ENCODE assay signal across 16 mouse cellular contexts in the genomic region with DNA sequence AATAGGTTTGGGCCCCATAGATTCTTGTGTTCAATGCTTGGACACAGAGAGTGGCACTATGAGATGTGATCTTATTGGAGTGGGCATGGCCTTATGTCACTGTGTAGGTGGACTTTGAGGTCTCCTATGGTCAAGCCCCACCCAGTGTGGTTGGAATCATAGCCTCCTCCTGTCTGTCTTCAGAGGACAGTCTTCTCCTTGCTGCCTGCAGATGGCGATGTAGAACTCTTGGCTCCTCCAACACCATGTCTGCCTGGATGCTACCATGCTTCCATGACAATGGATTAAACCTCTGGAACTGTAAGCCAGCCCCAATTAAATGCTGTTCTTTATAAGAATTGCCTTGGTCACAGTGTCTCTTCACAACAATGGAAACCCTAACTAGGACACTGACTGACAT. TPM values are rescaled to one million over a fixed set of nuclear protein-coding genes. Genes with fewer than 3 reads are reported as not detected.
DNase-seq lines count a peak whose midpoint lies in the region; TF ChIP-seq lines count a peak whose summit lies in the region.
"Had no signal": no experiment of that assay in that cellular context is flagged by ENCODE, and none has a peak within 500 bp of the region (broad histone marks: within the 10 kb centered on the region; RNA-seq: fewer than 3 reads in every experiment).

No protein-coding gene starts in this region.

- no peaks in the 10 kb centered on the region for H3K27me3 ChIP-seq in kidney, adult 2 months (replicated peaks; ENCODE audit: control insufficient read depth, insufficient read depth, low read length)

- TF ChIP-seq CTCF in kidney, adult 2 months (conservative IDR thresholded peaks at IDR 0.05; ENCODE audit: insufficient read depth, insufficient read length, low read depth, low read length): peak; percentile 38

- no peak for TF ChIP-seq POLR2A in kidney, adult 2 months (IDR thresholded peaks at IDR 0.05; ENCODE audit: low read depth, low read length)

- peak; percentile 4 for DNase-seq in kidney, adult 2 months
- DNase-seq in kidney, adult 8-10 months: no peak
- peak; percentile 9 for DNase-seq in thymus, postnatal 14 days
- no peak for DNase-seq in thymus, postnatal 25 days
- peak; percentile 12 for DNase-seq in embryo, embryonic 10.5 days (ENCODE audit: low spot score)
- DNase-seq in adrenal gland, adult 2 months: no peak
- no peak for DNase-seq in left cerebral cortex, adult 11 months (ENCODE audit: low spot score)
- no peak for DNase-seq in B cell, adult 2 months
- DNase-seq: cerebellum, postnatal 36 days; heart, adult 18-20 months; heart, postnatal 14 days; lung, postnatal 14 days had no signal

- H3K4me3 ChIP-seq in kidney, adult 2 months (ENCODE audit: insufficient read depth, low read depth, low read length): no peak overlapping the region
- H3K4me3 ChIP-seq: erythroblast, embryonic 14.5 days had no signal

- H3K36me3 ChIP-seq in kidney, adult 2 months (ENCODE audit: control insufficient read depth, insufficient read depth, low read length): no peaks in the 10 kb centered on the region

- H3K4me1 ChIP-seq in kidney, adult 2 months (ENCODE audit: control insufficient read depth, insufficient read depth, low read length): peaks cover 4% of the 10 kb centered on the region; the same call in 1 of the 2 replicates

- WGBS in kidney, adult 2 months: 93% methylated on average over 1 of the region's 1 CpGs

- no peak overlapping the region for H3K27ac ChIP-seq in kidney, adult 2 months (ENCODE audit: insufficient read depth, low read depth, low read length)

RNA-seq across cellular contexts. Expression of a gene that starts 13.3 kb away (rescaled TPM):
- polyA plus RNA-seq in kidney, adult 2 months (2012; rRNA removed): under 0.01 TPM in 1 of 2 replicates, not detected in the other
- not detected for total RNA-seq in adrenal gland, adult 2 months (2021)
- not detected in 2 replicates for polyA plus RNA-seq in adrenal gland, adult 2 months (2012; rRNA removed)
- total RNA-seq: heart, adult 18-20 months; heart, postnatal 14 days; left cerebral cortex, postnatal 36 days had no signal
- polyA plus RNA-seq: erythroblast, embryonic 14.5 days; frontal cortex, adult 2 months; intestine, embryonic 14.5 days had no signal

Comparison
In these comparisons a context has a peak if more than half of its experiments do, and no peak if none do; other contexts are left out.
1. DNase-seq: peak in kidney, adult 2 months (single experiment), thymus, postnatal 14 days (single experiment) and embryo, embryonic 10.5 days (single experiment); none in kidney, adult 8-10 months (0 of 2), thymus, postnatal 25 days (single experiment), adrenal gland, adult 2 months (single experiment), left cerebral cortex, adult 11 months (single experiment) and B cell, adult 2 months (0 of 2).